Mouse (Mus musculus) left cerebral cortex, postnatal 4 days (tissue): ENCODE results near the gene Olfr705. TPM values are rescaled to one million over a fixed set of nuclear protein-coding genes. Genes with fewer than 3 reads are reported as not detected.
"Not testable (repeated sequence)": the region's sequence is repeated elsewhere in the genome, so short reads cannot be mapped to it uniquely, and the experiment has no call there.

Experiments
- DNase-seq: peaks from one replicate; pipeline ENCODE4 v3.0.0-alpha.2; 2022
- intact Hi-C: fragments of 180-260 bp; cut with DNase I; formaldehyde crosslinking; loops from one replicate; pipeline ENCODE4 v1.15.1; 2025
- total RNA-seq, 2 experiments: library from RNA; stranded (reverse); gene quantifications; 2 replicates each; pipeline ENCODE4 v1.2.3; 2021

Gene Olfr705
- not detected for total RNA-seq

DNA sequence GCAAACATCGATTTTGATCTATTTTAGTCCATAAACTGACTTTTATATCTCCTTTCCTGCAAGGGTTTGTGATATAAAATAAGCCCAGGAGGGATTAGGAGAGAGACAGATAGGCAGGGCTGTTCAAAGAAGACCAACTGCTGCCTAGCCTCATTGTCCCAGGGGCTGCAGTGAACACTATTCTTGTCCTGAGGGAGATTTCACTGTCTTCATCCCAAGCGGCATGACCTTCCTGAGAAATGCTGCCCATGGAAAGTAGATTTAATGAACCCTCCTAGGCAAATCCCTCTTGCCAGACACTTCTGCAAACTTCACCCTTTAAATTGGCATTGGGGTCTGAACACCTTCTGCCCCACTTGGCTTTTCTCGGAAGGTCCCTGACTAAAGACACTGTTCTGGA, at the start of gene Olfr705:
TSS of gene Olfr705 (minus strand) at position 101 of the 400 bp plus-strand sequence.
- DNase-seq = no peak
- intact Hi-C loops = no loop called here

DNA sequence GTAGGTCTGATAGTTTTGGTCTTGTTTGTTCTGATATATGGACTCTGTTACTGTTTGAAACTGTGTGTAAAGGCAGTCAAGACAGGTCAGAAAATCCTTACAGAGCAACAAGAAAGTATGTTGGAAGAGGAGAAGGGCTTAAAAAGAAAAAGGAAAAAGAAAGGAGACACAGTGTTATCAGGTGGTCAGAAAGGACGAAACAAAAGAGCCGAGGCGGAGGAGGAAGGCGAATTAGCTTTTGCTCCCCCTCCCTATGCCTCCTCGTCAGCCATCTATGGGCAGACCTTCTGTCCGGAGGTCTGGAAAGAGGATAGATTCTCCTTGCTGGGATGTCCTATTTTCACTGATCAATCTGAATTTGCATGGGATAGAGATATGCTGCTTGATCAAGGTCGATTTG, 44.3 kb upstream of the Olfr705 start:
- intact Hi-C loops, DNase-seq: not testable (repeated sequence)

DNA sequence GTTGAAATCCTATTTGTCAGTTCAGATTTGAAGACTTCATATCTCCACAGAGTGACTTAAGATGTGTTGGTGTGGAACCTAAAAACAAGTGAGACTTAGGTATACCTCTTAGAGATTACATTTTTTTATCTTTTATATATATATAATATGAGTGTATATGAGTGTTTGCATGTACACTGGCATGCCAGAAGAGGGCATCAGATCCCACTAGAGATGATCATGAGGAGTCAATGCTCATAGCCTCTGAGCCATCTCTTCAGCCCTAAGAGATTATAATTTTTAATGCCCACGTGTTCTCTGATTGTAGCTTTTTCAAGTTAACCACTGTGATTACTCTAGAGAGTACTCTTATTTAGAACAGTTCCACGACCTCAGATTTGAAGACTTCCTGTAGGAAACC, 31.0 kb upstream of the Olfr705 start, which contains the start of gene Olfr1532-ps1:
TSS of gene Olfr1532-ps1 (plus strand) at position 326 of the 400 bp plus-strand sequence.
- intact Hi-C loops = no loop called here
- DNase-seq = no peak

DNA sequence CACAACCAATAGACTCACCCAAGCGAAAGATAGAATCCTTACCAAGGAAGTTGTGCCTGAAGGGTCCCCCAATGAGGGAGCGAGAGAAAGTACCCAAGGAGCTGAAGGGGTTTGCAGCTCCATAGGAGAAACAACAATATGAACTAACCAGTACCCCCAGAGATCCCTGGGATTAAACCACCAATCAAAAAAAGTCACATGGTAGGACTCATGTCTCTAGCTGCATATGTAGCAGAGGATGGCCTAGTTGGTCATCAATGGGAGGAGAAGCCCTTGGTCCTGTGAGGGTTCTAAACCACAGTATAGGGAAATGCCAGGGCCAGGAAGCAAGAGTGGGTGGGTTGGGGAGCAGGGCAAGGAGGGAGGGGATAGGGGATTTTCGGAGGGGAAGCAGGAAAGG, 24.4 kb upstream of the Olfr705 start, which contains the start of gene Olfr707:
TSS of gene Olfr707 (minus strand) at position 101 of the 400 bp plus-strand sequence.
- intact Hi-C loops, DNase-seq: not testable (repeated sequence)

DNA sequence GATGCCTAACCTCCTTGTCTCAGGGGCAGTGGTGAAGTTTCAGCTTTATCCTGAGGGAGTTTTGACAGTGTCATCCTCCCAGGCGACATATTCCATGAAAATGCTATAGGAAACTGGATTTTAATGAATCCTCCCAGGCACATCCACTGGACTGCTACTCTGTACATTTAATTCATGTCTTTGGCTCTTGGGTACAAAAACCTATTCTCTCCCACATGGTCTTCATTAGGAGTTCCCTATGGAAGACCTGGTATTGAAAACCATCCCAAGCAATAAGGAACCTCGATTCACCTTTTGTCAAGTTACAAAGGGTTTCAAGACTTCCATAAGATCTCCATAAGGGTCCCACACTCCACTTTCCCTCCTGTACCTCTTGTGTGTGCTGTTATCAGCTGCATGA, 11.4 kb upstream of the Olfr705 start, which contains the start of gene Olfr706:
TSS of gene Olfr706 (minus strand) at position 101 of the 400 bp plus-strand sequence.
- intact Hi-C loops = no loop called here
- no peak for DNase-seq

DNA sequence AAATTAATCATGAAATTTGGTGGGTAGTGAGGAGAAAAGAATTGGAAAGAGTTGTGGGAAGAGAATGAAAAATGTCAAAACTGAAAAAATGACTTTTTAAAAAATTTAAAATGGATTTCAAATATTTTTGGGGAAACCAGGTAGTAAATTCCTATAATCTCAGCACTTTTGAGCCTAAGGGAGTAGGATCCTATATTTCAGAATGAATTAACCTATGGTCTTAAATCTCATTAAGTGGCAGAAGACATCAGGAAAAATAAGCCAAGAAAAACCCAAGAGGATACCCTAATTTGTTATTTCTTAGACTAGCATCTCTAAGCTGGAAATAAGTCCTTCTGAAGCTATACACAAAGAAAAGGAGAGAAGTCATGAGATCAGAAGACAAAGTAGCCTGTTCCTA, 13.8 kb downstream of the Olfr705 start, which contains the start of gene Olfr704:
TSS of gene Olfr704 (plus strand) at position 301 of the 400 bp plus-strand sequence.
- no peak for DNase-seq
- intact Hi-C loops = no loop called here

DNA sequence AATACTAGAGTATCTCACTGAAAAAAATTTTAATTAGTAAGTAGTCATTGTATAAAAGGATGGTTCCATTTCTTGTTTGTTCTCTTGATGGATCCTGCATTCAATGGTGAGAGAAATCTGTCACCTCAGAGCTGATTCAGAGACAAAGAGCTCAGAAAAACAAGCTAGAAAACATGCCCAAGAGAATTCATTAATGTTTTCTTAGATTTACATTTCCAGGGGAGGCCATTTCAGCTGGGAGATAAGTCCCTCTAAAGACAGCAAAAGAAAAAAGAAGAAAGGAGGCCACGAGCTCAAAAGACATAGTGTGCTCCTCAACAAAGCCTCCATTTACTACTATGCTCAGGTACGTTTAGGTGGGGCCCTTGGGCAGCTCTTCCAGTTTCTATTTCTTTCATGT, 33.6 kb downstream of the Olfr705 start, which contains the start of gene Olfr703:
TSS of gene Olfr703 (plus strand) at position 301 of the 400 bp plus-strand sequence.
- no peak for DNase-seq
- intact Hi-C loops = no loop called here

DNA sequence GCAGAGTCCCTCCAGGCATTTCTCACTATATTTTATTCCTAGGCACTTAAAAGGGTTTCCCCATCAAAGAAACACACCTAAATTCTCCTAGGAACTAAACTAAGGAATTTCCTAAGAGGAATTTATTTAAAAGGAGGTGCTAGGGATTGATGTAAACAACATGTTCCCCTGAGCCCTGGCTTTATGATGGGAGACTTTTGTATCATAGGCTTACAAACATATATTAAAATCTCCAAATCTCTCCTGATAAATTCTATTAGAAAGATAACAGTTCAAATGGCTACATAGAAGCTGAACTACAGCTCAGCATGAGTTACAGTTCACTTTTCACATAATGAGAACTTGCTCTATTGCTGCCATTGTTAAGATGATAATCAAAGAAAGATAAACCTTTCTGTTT, 42.9 kb downstream of the Olfr705 start, which contains the start of gene Olfr702:
TSS of gene Olfr702 (minus strand) at position 101 of the 400 bp plus-strand sequence.
- DNase-seq = no peak
- intact Hi-C loops = no loop called here

Other genes with a start within 250 kb of the Olfr705 start
- gene Olfr693, start 196.3 kb downstream of the Olfr705 start, total RNA-seq = not detected
- not detected for gene Olfr694, start 185.1 kb downstream of the Olfr705 start, total RNA-seq
- gene Olfr695, start 160.5 kb downstream of the Olfr705 start, total RNA-seq = not detected
- not detected for gene Olfr697, start 134.4 kb downstream of the Olfr705 start, total RNA-seq
- not detected for gene Olfr698, start 121.5 kb downstream of the Olfr705 start, total RNA-seq
- gene Olfr699, start 83.7 kb downstream of the Olfr705 start, total RNA-seq = not detected
- not detected for gene Olfr700, start 68.1 kb downstream of the Olfr705 start, total RNA-seq
- not detected for gene Olfr701, start 62.8 kb downstream of the Olfr705 start, total RNA-seq
- gene Olfr702, start 43.0 kb downstream of the Olfr705 start, total RNA-seq = not detected
- not detected for gene Olfr703, start 33.5 kb downstream of the Olfr705 start, total RNA-seq
- gene Olfr704, start 13.7 kb downstream of the Olfr705 start, total RNA-seq = not detected
- gene Olfr706, start 11.3 kb upstream of the Olfr705 start, total RNA-seq = not detected
- gene Olfr707, start 24.4 kb upstream of the Olfr705 start, total RNA-seq = not detected
- not detected for gene Olfr1532-ps1, start 31.1 kb upstream of the Olfr705 start, total RNA-seq
- gene Olfr709-ps1, start 55.3 kb upstream of the Olfr705 start, total RNA-seq = not detected
- gene Olfr710, start 71.4 kb upstream of the Olfr705 start, total RNA-seq = not detected
- gene Olfr6, start 87.0 kb upstream of the Olfr705 start, total RNA-seq = not detected
- not detected for gene Olfr711, start 98.6 kb upstream of the Olfr705 start, total RNA-seq
- gene Olfr2, start 129.2 kb upstream of the Olfr705 start, total RNA-seq = not detected
- not detected for gene Olfr713, start 154.3 kb upstream of the Olfr705 start, total RNA-seq
- gene Olfr714, start 194.1 kb upstream of the Olfr705 start, total RNA-seq = not detected
- gene Olfr17, start 216.3 kb upstream of the Olfr705 start, total RNA-seq = not detected
- gene Olfr715b, start 233.5 kb upstream of the Olfr705 start, total RNA-seq = not detected